Mouse (Mus musculus) testis, adult 2 months (tissue): ENCODE data around the gene Cnot11.

ENCODE experiments used
- CTCF ChIP-seq: fragments of 200-500 bp; IDR thresholded peaks from 2 replicates; pipeline ENCODE4 v1.5.1; 2012; ENCODE audit warnings: low read depth, mild to moderate bottlenecking, inconsistent platforms, low read length, moderate library complexity; ENCODE audit not compliant: control insufficient read depth, insufficient read depth, insufficient replicate concordance
- POLR2A ChIP-seq: fragments of 200-500 bp; IDR thresholded peaks from 2 replicates; pipeline ENCODE4 v1.6.1; 2012; ENCODE audit warnings: low read depth, mild to moderate bottlenecking, inconsistent platforms, low read length, moderate library complexity; ENCODE audit not compliant: control insufficient read depth

DNA sequence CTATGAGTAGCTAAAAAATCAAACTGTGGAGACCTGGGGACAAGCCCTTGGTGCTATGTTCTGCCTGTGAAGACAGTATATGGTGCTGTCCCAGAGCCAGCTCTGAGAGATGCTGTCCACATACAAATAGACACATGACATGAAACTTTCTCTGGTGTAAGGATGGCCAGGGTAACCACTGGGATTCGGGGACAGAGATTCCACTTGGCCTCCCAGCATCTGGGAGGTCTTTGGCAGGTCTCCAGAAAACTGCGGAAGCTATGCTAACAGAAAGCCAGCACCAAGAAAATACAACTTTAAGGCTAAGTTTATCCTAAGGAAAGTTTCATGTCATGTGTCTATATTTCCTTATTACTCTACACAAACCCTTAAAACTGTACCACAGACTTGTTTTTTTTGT lies 15.0 kb downstream of the Cnot11 start:
- TF ChIP-seq POLR2A: no peak
- TF ChIP-seq CTCF: no peak
